Mouse (Mus musculus) telencephalon, adult 2 months (tissue): ENCODE measurements around the gene Lad1.

Experiments used
- DNase-seq: peaks from one replicate; pipeline ENCODE4 v3.0.0-alpha.2; 2011; ENCODE audit warnings: low read depth, low spot score

The Lad1 gene

DNA sequence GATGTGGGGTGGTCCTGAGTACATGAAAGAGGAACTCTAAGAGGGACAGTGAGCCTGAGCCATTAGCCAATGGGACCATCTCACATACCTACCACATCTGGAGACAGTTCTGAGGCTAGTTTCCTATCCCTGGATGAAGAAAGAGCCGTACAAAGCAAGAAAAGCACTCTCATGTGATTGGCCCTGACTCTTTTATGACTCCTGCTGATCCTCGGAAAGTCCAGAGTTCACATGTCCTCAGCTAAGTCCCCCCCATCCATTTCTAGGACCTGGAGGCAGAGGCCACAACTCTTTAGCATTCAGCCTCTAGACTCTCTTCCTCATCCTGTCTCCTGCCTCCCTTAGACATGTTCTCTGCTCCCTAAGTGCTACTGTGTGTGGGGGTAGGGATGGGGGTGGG, 58.9 kb downstream of the Lad1 start:
- DNase-seq: no peak

DNA sequence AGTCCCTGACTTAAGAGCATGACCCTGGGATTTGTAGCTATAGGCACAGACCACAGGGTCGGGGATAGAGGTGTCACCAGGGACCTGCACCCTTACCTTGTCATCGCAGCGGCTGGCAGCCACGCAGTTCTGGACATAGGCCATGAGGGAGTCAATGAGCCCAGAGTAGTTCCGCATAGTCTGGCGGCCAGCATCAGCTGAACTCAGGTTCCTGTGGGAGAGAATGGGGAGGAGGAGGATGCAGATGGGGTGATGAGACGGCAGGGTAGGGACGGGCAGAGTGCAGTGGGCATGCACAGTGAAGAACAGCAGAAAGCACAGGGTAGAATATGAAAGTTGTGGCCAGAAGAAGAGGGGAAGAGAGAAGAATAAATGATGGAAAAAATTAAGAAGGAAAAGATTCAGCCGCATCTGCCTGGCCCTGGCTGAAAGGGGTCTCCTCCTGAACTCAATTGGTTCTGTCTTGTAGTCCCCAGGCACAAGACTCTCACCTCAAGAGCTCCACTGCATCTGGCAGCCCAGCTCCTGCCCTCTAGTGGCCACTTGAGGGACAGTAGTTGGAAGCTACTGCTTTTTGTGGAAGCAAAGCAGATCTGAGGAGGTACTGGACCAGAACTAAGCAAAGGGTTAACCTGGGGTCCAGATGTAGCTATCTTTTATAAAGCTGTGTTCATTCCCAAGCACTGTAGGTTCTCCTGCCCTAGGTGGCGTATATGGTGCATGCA, 64.1 kb downstream of the Lad1 start:
- no peak for DNase-seq
